In the genomic region with DNA sequence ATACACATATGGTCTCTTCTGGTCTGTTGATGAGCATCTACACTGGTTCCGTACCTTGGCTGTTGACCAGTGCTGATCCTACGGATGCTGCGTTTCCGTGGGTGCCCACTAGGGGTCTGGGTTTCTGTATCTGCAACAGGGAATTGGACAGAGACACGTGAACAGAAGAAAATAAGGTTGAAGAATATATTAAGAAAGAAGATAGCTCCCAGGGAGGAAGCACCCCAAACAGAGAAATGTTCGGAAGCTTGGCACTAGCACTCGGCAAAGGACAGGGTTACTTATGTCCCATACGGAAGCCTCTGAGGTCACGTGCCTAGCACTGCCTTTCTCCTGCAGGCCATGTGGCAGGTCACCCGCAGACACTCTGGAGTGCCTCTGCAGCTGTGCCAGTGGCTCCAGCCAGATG, we compare ENCODE assay signal across 8 mouse cellular contexts. TPM values are rescaled to one million over a fixed set of nuclear protein-coding genes. Genes with fewer than 3 reads are reported as not detected.
DNase-seq lines count a peak whose midpoint lies in the region; ATAC-seq lines count a peak whose summit lies in the region.

No protein-coding gene starts in this region.

- DNase-seq in ovary, postnatal 14 days (ENCODE audit: low spot score), result peak; percentile 41
- DNase-seq in ovary, adult 18-20 months (ENCODE audit: low spot score), result no peak
- DNase-seq in adrenal gland, postnatal 36 days, result peak; percentile 55 to 76
- peak; percentile 52 for DNase-seq in liver, embryonic 13.5 days
- DNase-seq in neural tube, embryonic 11.5 days (ENCODE audit: low spot score), result peak; percentile 52
- DNase-seq in urinary bladder, postnatal 36 days (ENCODE audit: low spot score in 2 of 2), result peak; percentile 46 to 53

- H3K4me2 ChIP-seq in embryonic facial prominence, embryonic 15.5 days (replicated peaks), result peak overlapping the region; percentile 24; the same call in 1 of the 2 replicates
- no peak overlapping the region for H3K4me2 ChIP-seq in hindbrain, embryonic 13.5 days
- peak overlapping the region; percentile 38; the same call in 1 of the 2 replicates for H3K4me2 ChIP-seq in liver, embryonic 13.5 days
- H3K4me2 ChIP-seq in neural tube, embryonic 11.5 days (ENCODE audit: low read depth), result no peak overlapping the region

- no peak overlapping the region for H3K9ac ChIP-seq in embryonic facial prominence, embryonic 15.5 days
- no peak overlapping the region for H3K9ac ChIP-seq in hindbrain, embryonic 13.5 days
- no peak overlapping the region for H3K9ac ChIP-seq in liver, embryonic 13.5 days
- no peak overlapping the region for H3K9ac ChIP-seq in neural tube, embryonic 11.5 days (ENCODE audit: low read length)

- H3K27ac ChIP-seq in embryonic facial prominence, embryonic 15.5 days (replicated peaks), result no peak overlapping the region
- no peak overlapping the region for H3K27ac ChIP-seq in hindbrain, embryonic 13.5 days
- H3K27ac ChIP-seq in liver, embryonic 13.5 days, result 0 out of 2 replicates have a peak overlapping the region, but pooled peaks have one; percentile 11
- no peak overlapping the region for H3K27ac ChIP-seq in neural tube, embryonic 11.5 days (ENCODE audit: low read depth, low read length)

- no peak for ATAC-seq in embryonic facial prominence, embryonic 15.5 days (ENCODE audit: insufficient number of reproducible peaks, low FRiP score, low TSS enrichment, low read depth)
- ATAC-seq in hindbrain, embryonic 13.5 days (ENCODE audit: low FRiP score), result 0 out of 2 replicates have a peak, but pooled peaks have one; percentile 49
- ATAC-seq in liver, embryonic 13.5 days (ENCODE audit: low read depth), result no peak
- no peak for ATAC-seq in neural tube, embryonic 11.5 days (ENCODE audit: insufficient read depth, low FRiP score, low TSS enrichment)

- no peaks in the 10 kb centered on the region for H3K36me3 ChIP-seq in embryonic facial prominence, embryonic 15.5 days
- H3K36me3 ChIP-seq in hindbrain, embryonic 13.5 days, result no peaks in the 10 kb centered on the region
- no peaks in the 10 kb centered on the region for H3K36me3 ChIP-seq in liver, embryonic 13.5 days
- H3K36me3 ChIP-seq in neural tube, embryonic 11.5 days (ENCODE audit: control insufficient read depth, insufficient read depth, low read length), result no peaks in the 10 kb centered on the region

- no peaks in the 10 kb centered on the region for H3K9me3 ChIP-seq in embryonic facial prominence, embryonic 15.5 days (replicated peaks)
- no peaks in the 10 kb centered on the region for H3K9me3 ChIP-seq in hindbrain, embryonic 13.5 days
- H3K9me3 ChIP-seq in liver, embryonic 13.5 days (replicated peaks), result no peaks in the 10 kb centered on the region
- no peaks in the 10 kb centered on the region for H3K9me3 ChIP-seq in neural tube, embryonic 11.5 days (ENCODE audit: control insufficient read depth, low read length)

- 38% methylated on average over 10 of the region's 10 CpGs for WGBS in embryonic facial prominence, embryonic 15.5 days
- WGBS in hindbrain, embryonic 13.5 days, result 56% methylated on average over 10 of the region's 10 CpGs
- WGBS in liver, embryonic 13.5 days (ENCODE audit: insufficient replicate concordance), result 46% methylated on average over 10 of the region's 10 CpGs
- 53% methylated on average over 10 of the region's 10 CpGs for WGBS in neural tube, embryonic 11.5 days

- peak overlapping the region; percentile 20; the same call in 1 of the 2 replicates for H3K4me3 ChIP-seq in embryonic facial prominence, embryonic 15.5 days (replicated peaks)
- no peak overlapping the region for H3K4me3 ChIP-seq in hindbrain, embryonic 13.5 days
- H3K4me3 ChIP-seq in liver, embryonic 13.5 days (replicated peaks), result no peak overlapping the region
- no peak overlapping the region for H3K4me3 ChIP-seq in neural tube, embryonic 11.5 days (ENCODE audit: low read depth, low read length)

- no peaks in the 10 kb centered on the region for H3K27me3 ChIP-seq in embryonic facial prominence, embryonic 15.5 days
- no peaks in the 10 kb centered on the region for H3K27me3 ChIP-seq in hindbrain, embryonic 13.5 days
- no peaks in the 10 kb centered on the region for H3K27me3 ChIP-seq in liver, embryonic 13.5 days
- no peaks in the 10 kb centered on the region for H3K27me3 ChIP-seq in neural tube, embryonic 11.5 days (ENCODE audit: control insufficient read depth, insufficient read depth, low read length)

- H3K4me1 ChIP-seq in embryonic facial prominence, embryonic 15.5 days, result peaks cover 4% of the 10 kb centered on the region; the same call in 1 of the 2 replicates
- H3K4me1 ChIP-seq in hindbrain, embryonic 13.5 days (replicated peaks), result peaks cover 29% of the 10 kb centered on the region
- peaks cover 50% of the 10 kb centered on the region for H3K4me1 ChIP-seq in liver, embryonic 13.5 days (replicated peaks)
- no peaks in the 10 kb centered on the region for H3K4me1 ChIP-seq in neural tube, embryonic 11.5 days (ENCODE audit: control insufficient read depth, insufficient read depth, low read length)

RNA-seq across cellular contexts. Expression of gene Cox7a2l, which starts 46.6 kb away (rescaled TPM):
- total RNA-seq in adrenal gland, postnatal 36 days (2021), result 100 to 1,000 TPM; 164 to 181 TPM
- polyA plus RNA-seq in embryonic facial prominence, embryonic 15.5 days (2015; fragmentation: Nextera tagmentation; extraction: Ambion mirVana), result 163 and 167 TPM in 2 replicates
- 188 and 192 TPM in 2 replicates for polyA plus RNA-seq in hindbrain, embryonic 13.5 days (2015; fragmentation: Nextera tagmentation; extraction: Ambion mirVana)
- 77.5 and 87.5 TPM in 2 replicates for polyA plus RNA-seq in liver, embryonic 13.5 days (2015; fragmentation: Nextera tagmentation; extraction: Ambion mirVana)
- polyA plus RNA-seq in neural tube, embryonic 11.5 days (2014; fragmentation: Nextera tagmentation; extraction: Ambion mirVana), result 159 and 160 TPM in 2 replicates

Comparison
In these comparisons a context has a peak if more than half of its experiments do, and no peak if none do; other contexts are left out.
1. H3K4me2 ChIP-seq: peak in embryonic facial prominence, embryonic 15.5 days (single experiment) and liver, embryonic 13.5 days (single experiment); none in hindbrain, embryonic 13.5 days (single experiment) and neural tube, embryonic 11.5 days (single experiment).